9 mouse cellular contexts compared by ENCODE assay signal in the genomic region with DNA sequence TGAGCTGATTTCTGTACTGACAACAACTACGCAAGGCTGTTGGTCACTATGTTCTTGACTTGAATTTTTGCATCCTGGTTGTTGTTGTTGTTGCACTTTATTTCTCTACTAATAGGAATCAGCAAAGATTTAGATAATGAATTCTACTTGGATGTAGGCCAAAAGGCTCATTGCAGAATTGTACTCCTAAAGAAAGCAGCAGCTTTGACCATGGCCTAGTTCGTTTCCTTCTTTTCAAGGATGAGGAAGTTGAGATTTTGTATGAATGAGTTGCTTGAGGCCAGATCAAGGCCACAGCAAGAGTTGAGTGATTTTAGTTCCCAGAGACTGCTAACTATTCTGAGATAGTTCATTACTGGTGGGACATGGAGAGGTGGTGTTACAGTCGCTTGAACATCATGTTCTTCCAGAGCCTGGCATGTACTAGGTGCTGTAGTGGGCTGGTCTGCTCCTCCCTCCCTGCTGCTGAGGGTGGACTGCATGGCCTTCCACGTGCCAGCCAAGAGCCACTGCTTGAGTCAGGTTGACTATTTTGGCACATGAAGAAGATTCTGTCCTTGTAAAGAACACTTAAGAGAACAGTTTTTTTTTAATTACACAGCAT. TPM values are rescaled to one million over a fixed set of nuclear protein-coding genes. Genes with fewer than 3 reads are reported as not detected.
A peak's percentile ranks its signal among the peaks of the same experiment; 100 is the strongest.
DNase-seq lines count a peak whose midpoint lies in the region; ATAC-seq and TF ChIP-seq lines count a peak whose summit lies in the region.
"Had no signal": no experiment of that assay in that cellular context is flagged by ENCODE, and none has a peak within 500 bp of the region (broad histone marks: within the 10 kb centered on the region; RNA-seq: fewer than 3 reads in every experiment).

No protein-coding gene starts in this region.

- H3K4me2 ChIP-seq in heart, embryonic 15.5 days = peak overlapping the region; percentile 88
- H3K4me2 ChIP-seq in limb, embryonic 13.5 days (replicated peaks) = peak overlapping the region; percentile 24

- peaks cover 31% of the 10 kb centered on the region for H3K4me1 ChIP-seq in liver, adult 2 months (ENCODE audit: control insufficient read depth, insufficient read depth, low read length)
- peaks cover 32% of the 10 kb centered on the region for H3K4me1 ChIP-seq in heart, embryonic 15.5 days (replicated peaks)
- peaks cover 21% of the 10 kb centered on the region for H3K4me1 ChIP-seq in limb, embryonic 13.5 days

- DNase-seq in liver, adult 2 months (ENCODE audit: extremely low read depth, low read depth, low spot score) = peak; percentile 62
- DNase-seq in liver = no peak
- DNase-seq in right cerebral cortex, postnatal 36 days (ENCODE audit: low spot score in 2 of 2) = peak; percentile 57 to 78
- DNase-seq in c-Kit-positive CD71-positive TER-119-positive erythroid progenitor cells, embryonic 14.5 days (ENCODE audit: low spot score) = no peak
- no peak for DNase-seq in cerebellum, postnatal 36 days

- H3K27ac ChIP-seq in liver, adult 2 months (replicated peaks; ENCODE audit: insufficient read depth, low read depth, low read length) = peak overlapping the region; percentile 58
- H3K27ac ChIP-seq in heart, embryonic 15.5 days = peak overlapping the region; percentile 39
- H3K27ac ChIP-seq in limb, embryonic 13.5 days = no peak overlapping the region
- H3K27ac ChIP-seq: liver, embryonic 14.5 days had no signal

- WGBS in liver, adult 2 months = 37% methylated on average over 4 of the region's 4 CpGs
- 59% methylated on average over 4 of the region's 4 CpGs for WGBS in heart, embryonic 15.5 days
- 81% methylated on average over 4 of the region's 4 CpGs for WGBS in limb, embryonic 13.5 days

- H3K9ac ChIP-seq in liver, adult 2 months (ENCODE audit: low read depth, low read length) = no peak overlapping the region
- H3K9ac ChIP-seq in heart, embryonic 15.5 days = no peak overlapping the region
- no peak overlapping the region for H3K9ac ChIP-seq in limb, embryonic 13.5 days
- H3K9ac ChIP-seq: liver, embryonic 14.5 days had no signal

- no peak overlapping the region for H3K4me3 ChIP-seq in liver, adult 2 months (ENCODE audit: insufficient read depth, low read depth, low read length)
- no peak overlapping the region for H3K4me3 ChIP-seq in heart, embryonic 15.5 days
- H3K4me3 ChIP-seq in limb, embryonic 13.5 days = no peak overlapping the region

- TF ChIP-seq POLR2A in liver, adult 2 months (IDR thresholded peaks at IDR 0.05; ENCODE audit: extremely low read depth, insufficient read depth, low read length) = no peak

- ATAC-seq in common myeloid progenitor, adult 5-6 weeks (replicated peaks; ENCODE audit: low read depth, poor library complexity, severe bottlenecking) = peak; percentile 30; the same call in 1 of the 2 replicates
- no peak for ATAC-seq in heart, embryonic 15.5 days (replicated peaks; ENCODE audit: insufficient number of reproducible peaks, insufficient read depth, low FRiP score, low read depth)
- ATAC-seq in limb, embryonic 13.5 days (ENCODE audit: low FRiP score, low read depth) = no peak

- TF ChIP-seq CTCF in liver, adult 2 months (IDR thresholded peaks at IDR 0.05; ENCODE audit: low read depth, low read length) = no peak

- H3K27me3 ChIP-seq in liver, adult 2 months (ENCODE audit: control insufficient read depth, insufficient read depth, low read length) = no peaks in the 10 kb centered on the region
- no peaks in the 10 kb centered on the region for H3K27me3 ChIP-seq in heart, embryonic 15.5 days
- H3K27me3 ChIP-seq in limb, embryonic 13.5 days = no peaks in the 10 kb centered on the region

- H3K79me2 ChIP-seq in liver, adult 2 months (ENCODE audit: control insufficient read depth, insufficient read depth, low read length) = peaks cover 24% of the 10 kb centered on the region; the same call in 1 of the 2 replicates

- H3K36me3 ChIP-seq in liver, adult 2 months (ENCODE audit: control insufficient read depth, insufficient read depth, low read length) = peaks cover 2% of the 10 kb centered on the region; the same call in 1 of the 2 replicates
- H3K36me3 ChIP-seq in heart, embryonic 15.5 days = no peaks in the 10 kb centered on the region; the same call in 1 of the 2 replicates
- 0 out of 2 replicates have a peak, but pooled peaks cover 6% of the 10 kb centered on the region for H3K36me3 ChIP-seq in limb, embryonic 13.5 days

- no peaks in the 10 kb centered on the region for H3K9me3 ChIP-seq in heart, embryonic 15.5 days (replicated peaks)
- no peaks in the 10 kb centered on the region for H3K9me3 ChIP-seq in limb, embryonic 13.5 days

RNA-seq across cellular contexts. Expression of a gene that starts 3.0 kb away (rescaled TPM):
- 29.2 and 42.6 TPM in 2 replicates for total RNA-seq in liver, adult 2 months (2014; rRNA removed)
- polyA plus RNA-seq in liver, adult 2 months (2012; rRNA removed) = 9.9 and 10.5 TPM in 2 replicates
- total RNA-seq in common myeloid progenitor, adult 5-6 weeks (2017) = 50.5 and 64.4 TPM in 2 replicates
- polyA plus RNA-seq in heart, embryonic 15.5 days (2015; fragmentation: Nextera tagmentation; extraction: Ambion mirVana) = 36.4 and 41.7 TPM in 2 replicates
- 58.9 and 62.3 TPM in 2 replicates for polyA plus RNA-seq in limb, embryonic 13.5 days (2015; fragmentation: Nextera tagmentation; extraction: Ambion mirVana)

RNA-seq across cellular contexts. Expression of a gene that starts 10.3 kb away (rescaled TPM):
- total RNA-seq in liver, adult 2 months (2014; rRNA removed) = 2.1 and 3.2 TPM in 2 replicates
- 5.3 and 8.9 TPM in 2 replicates for polyA plus RNA-seq in liver, adult 2 months (2012; rRNA removed)
- total RNA-seq in common myeloid progenitor, adult 5-6 weeks (2017) = 0.64 TPM in 1 of 2 replicates, not detected in the other
- 4.9 and 6.3 TPM in 2 replicates for polyA plus RNA-seq in heart, embryonic 15.5 days (2015; fragmentation: Nextera tagmentation; extraction: Ambion mirVana)
- polyA plus RNA-seq in limb, embryonic 13.5 days (2015; fragmentation: Nextera tagmentation; extraction: Ambion mirVana) = 0.13 and 0.22 TPM in 2 replicates

RNA-seq across cellular contexts. Expression of a gene that starts 45.1 kb away (rescaled TPM):
- total RNA-seq in liver, adult 2 months (2014; rRNA removed) = not detected in 2 replicates
- not detected in 2 replicates for polyA plus RNA-seq in liver, adult 2 months (2012; rRNA removed)
- total RNA-seq in common myeloid progenitor, adult 5-6 weeks (2017) = not detected in 2 replicates
- polyA plus RNA-seq in heart, embryonic 15.5 days (2015; fragmentation: Nextera tagmentation; extraction: Ambion mirVana) = 0.19 and 0.37 TPM in 2 replicates
- polyA plus RNA-seq in limb, embryonic 13.5 days (2015; fragmentation: Nextera tagmentation; extraction: Ambion mirVana) = 0.88 and 0.95 TPM in 2 replicates

Comparison
In these comparisons a context has a peak if more than half of its experiments do, and no peak if none do; other contexts are left out.
1. DNase-seq: peak in liver, adult 2 months (single experiment) and right cerebral cortex, postnatal 36 days (2 of 2); none in liver (single experiment), c-Kit-positive CD71-positive TER-119-positive erythroid progenitor cells, embryonic 14.5 days (single experiment) and cerebellum, postnatal 36 days (0 of 2).